Mouse (Mus musculus): Measurements from ENCODE around the gene Scand1.
A peak's percentile ranks its signal among the peaks of the same experiment; 100 is the strongest.

Scand1 gene

GRCm38 (mm10) chr2:156312297-156312897, at the start of gene Scand1, which contains the start of gene Cnbd2:
Gene Scand1, minus strand, starts transcription at chr2:156312704.
Gene Cnbd2, plus strand, starts transcription at chr2:156312299.
- peak; percentile 66 to 81 for DNase-seq (ENCODE audit: low read depth in 1 of 2, low spot score in 2 of 2)

- no peak for DNase-seq (ENCODE audit: low read depth in 1 of 2, low spot score in 2 of 2)
These were observed 43.5 kb upstream of the Scand1 start for GRCm38 (mm10) chr2:156356031-156356430.

DNA sequence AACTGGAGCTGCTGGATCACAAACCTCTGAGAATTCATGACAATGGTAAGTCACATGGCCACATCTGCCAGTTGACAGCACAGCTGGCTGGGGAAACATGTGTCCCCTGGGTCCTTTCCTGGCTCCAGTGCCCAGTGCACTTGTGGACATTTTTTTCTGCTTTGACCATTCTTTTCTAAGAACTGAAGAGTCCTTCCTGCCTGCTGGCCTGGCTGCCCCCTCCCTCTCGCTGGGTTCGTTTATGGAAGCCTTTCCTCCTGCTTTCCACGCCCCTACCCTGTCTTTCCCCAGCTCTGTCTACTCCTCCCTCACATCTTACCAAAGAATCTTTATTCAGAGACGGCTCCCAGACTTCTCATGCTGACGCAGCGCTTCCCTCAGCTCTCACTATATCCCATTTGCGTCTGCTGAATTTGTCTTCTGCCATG, 40.8 kb upstream of the Scand1 start:
- DNase-seq (ENCODE audit: low read depth in 1 of 2, low spot score in 2 of 2) = no peak

DNA sequence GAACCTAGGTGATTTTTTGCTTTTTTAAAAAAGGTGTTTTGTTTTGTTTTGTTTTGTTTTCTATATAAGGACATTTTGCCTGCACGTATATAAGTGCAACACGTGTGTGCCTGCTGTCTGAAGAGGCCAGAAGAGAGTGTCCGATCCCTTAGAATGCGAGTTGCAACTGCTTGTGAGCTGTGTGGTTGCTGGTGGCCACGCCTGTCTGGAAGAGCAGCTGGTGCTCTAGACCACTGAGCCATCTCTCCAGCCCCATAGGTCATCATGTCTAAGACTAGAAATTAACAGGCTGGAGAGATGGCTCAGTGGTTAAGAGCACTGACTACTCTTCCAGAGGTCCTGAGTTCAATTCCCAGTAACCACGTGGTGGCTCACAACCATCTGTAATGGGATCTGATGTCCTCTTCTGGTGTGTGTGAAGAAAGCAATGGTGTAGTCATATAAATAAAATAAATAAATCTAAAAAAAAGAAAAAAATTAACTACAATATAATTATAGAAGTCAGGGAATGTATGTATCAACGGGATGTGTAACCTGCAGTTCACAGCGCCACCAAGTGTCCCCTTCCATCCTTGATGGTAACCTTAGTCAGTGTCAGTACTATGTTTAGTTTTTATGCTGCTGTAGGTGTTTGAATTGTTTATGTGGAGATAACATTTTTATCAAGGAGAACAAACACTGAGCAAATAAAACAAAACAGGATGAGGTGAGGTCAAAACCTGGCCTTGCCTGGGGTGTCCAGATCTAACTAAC, 40.1 kb upstream of the Scand1 start:
- no peak for DNase-seq (ENCODE audit: low read depth in 1 of 2, low spot score in 2 of 2)

DNA sequence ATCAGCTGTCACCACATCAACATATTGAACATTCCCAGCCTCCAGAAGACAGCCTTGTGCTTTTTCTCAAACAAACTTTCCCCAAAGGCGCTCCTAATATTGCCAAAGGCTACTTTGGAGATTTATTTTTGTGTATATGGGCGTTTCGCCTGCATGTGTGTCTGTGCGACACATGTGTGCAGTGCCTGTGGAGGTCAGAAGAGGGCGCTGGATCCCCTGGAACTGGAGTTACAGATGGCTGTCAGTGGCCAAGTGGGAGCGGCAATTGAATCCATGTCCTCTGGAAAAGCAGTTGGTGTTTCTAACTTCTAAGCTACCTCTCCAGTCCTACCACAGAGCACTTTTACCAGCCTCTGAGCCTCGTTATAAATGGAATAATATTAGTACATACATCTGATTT, 38.7 kb upstream of the Scand1 start:
- no peak for DNase-seq (ENCODE audit: low read depth in 1 of 2, low spot score in 2 of 2)

DNA sequence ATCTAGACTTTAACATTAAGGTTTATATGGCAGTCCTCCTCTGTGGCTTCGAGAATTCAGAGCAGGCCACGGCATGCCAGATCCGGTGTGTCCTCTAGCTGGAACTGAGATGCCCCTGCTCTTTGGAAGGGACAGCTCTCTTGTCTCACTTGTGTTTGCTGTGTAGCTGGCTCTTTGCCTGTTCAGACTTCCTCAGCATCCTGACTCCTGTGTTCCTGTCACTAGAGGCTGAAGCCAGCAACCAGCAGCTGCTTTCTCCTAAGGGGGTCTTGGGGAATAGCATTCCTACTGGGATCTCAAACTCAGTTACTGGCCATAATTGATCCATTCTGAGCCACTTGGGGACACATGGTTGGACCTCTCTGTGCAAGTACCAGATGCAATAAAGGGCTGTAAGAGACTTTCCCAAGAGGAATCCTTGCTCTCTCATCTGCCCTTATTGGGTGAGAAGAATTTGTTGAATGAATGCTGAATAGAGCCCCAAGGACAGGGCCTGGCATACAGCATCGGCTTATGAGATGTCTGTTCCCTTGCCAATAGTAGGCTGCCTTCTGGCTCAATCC, 36.9 kb upstream of the Scand1 start:
- DNase-seq (ENCODE audit: low read depth in 1 of 2, low spot score in 2 of 2) = no peak

DNA sequence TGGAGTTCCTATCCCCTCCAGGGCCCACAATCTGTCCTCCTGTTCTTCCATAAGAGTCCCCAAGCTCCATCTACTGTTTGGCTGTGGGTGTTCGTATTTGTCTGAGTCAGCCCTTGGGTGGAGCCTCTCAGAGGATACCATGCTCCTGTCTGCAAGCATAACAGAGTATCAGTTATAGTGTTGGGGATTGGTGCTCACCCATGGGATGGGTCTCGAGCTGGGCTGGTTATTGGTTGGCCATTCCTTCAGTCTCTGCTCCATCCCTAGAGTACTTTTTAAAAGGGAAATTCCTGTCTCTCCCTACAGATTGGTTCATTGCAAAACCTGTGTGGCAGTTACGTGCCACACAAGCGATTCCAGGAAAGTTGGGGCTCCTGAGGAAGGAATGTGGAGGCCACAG, 36.3 kb upstream of the Scand1 start:
- DNase-seq (ENCODE audit: low read depth in 1 of 2, low spot score in 2 of 2) = no peak

GRCm38 (mm10) chr2:156344775-156345532, 32.5 kb upstream of the Scand1 start:
- DNase-seq (ENCODE audit: low read depth in 1 of 2, low spot score in 2 of 2) = no peak

- DNase-seq (ENCODE audit: low read depth in 1 of 2, low spot score in 2 of 2) = no peak
These were observed 27.6 kb upstream of the Scand1 start for GRCm38 (mm10) chr2:156340078-156340477.

- no peak for DNase-seq (ENCODE audit: low read depth in 1 of 2, low spot score in 2 of 2)
These were observed 19.0 kb upstream of the Scand1 start for GRCm38 (mm10) chr2:156331446-156331965.

DNA sequence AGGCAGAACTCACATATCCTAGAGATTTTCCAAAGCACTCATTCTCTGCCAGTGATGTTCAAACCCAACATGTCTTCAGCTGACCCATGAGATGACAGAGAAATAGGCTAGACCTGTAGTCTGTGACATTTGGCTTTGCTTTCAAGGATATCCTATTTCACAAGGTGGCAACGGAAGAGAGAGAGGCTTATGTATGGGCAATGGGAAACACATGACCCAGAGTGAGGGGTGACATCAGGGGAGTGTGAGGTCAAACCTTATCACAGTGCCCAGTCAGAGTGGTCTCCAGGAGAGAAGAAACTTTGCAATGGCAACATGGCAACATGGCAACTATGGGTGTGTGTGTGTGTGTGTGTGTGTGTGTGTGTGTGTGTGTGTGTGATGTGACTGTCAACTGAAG, 18.2 kb upstream of the Scand1 start:
- DNase-seq (ENCODE audit: low read depth in 1 of 2, low spot score in 2 of 2) = no peak

DNA sequence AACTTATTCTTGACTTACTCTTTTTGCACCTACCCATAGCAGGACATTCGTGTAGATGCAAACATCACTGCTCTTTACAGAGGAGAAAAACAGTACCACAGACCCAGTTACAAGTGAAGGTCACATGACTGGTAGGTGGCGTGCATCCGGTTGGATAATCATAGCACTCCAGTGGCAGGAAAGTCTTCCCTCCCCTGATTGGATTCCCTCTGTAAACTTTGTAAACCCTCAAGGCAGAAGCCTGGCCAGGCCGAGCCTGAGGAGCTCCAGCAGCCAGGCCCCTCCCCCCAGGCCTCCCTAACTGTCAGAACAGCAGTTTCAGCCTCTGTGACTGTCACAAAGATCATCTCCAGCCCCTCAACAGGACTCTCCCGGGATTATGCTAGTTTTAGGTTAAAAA, 12.2 kb upstream of the Scand1 start:
- DNase-seq (ENCODE audit: low read depth in 1 of 2, low spot score in 2 of 2) = no peak

- no peak for DNase-seq (ENCODE audit: low read depth in 1 of 2, low spot score in 2 of 2)
These were observed 11.6 kb upstream of the Scand1 start for GRCm38 (mm10) chr2:156324116-156324588.

- DNase-seq (ENCODE audit: low read depth in 1 of 2, low spot score in 2 of 2) = no peak
These were observed 9.0 kb upstream of the Scand1 start for GRCm38 (mm10) chr2:156321538-156321937.

GRCm38 (mm10) chr2:156318491-156318890, 6.0 kb upstream of the Scand1 start:
- DNase-seq (ENCODE audit: low read depth in 1 of 2, low spot score in 2 of 2) = no peak

GRCm38 (mm10) chr2:156314811-156315210, 2.3 kb upstream of the Scand1 start:
- no peak for DNase-seq (ENCODE audit: low read depth in 1 of 2, low spot score in 2 of 2)

GRCm38 (mm10) chr2:156313153-156313552, 649 bp upstream of the Scand1 start:
- DNase-seq (ENCODE audit: low read depth in 1 of 2, low spot score in 2 of 2) = no peak

- DNase-seq (ENCODE audit: low read depth in 1 of 2, low spot score in 2 of 2) = peak in 1 of 2 experiments; percentile 52
These were observed 638 bp downstream of the Scand1 start for GRCm38 (mm10) chr2:156311841-156312291.

DNA sequence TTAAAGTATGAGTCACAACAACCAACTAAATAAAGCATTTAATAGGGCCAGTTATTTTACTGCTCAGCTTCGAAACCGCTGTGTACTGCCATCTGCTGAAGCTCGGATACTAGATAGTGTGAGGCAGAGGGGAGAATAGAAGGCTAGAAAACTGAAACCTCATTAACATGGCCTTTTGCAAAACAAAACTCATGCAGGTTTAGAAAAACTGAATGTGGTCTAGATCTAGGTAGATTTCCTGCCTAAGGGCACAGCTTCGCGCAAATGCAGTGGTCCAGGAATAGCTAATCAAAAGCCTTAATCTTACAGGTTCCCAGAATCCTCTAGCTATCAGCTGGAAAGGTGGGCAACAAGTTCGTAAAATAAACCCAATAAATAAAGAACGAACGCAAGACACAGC, 1.1 kb downstream of the Scand1 start:
- DNase-seq (ENCODE audit: low read depth in 1 of 2, low spot score in 2 of 2) = no peak

- no peak for DNase-seq (ENCODE audit: low read depth in 1 of 2, low spot score in 2 of 2)
These were observed 1.6 kb downstream of the Scand1 start for GRCm38 (mm10) chr2:156310945-156311344.

GRCm38 (mm10) chr2:156310455-156310854, 2.0 kb downstream of the Scand1 start:
- no peak for DNase-seq (ENCODE audit: low read depth in 1 of 2, low spot score in 2 of 2)

Measured in monocyte, adult 2 months (primary cell).